ENCODE assay signal across 8 mouse cellular contexts in the genomic region with DNA sequence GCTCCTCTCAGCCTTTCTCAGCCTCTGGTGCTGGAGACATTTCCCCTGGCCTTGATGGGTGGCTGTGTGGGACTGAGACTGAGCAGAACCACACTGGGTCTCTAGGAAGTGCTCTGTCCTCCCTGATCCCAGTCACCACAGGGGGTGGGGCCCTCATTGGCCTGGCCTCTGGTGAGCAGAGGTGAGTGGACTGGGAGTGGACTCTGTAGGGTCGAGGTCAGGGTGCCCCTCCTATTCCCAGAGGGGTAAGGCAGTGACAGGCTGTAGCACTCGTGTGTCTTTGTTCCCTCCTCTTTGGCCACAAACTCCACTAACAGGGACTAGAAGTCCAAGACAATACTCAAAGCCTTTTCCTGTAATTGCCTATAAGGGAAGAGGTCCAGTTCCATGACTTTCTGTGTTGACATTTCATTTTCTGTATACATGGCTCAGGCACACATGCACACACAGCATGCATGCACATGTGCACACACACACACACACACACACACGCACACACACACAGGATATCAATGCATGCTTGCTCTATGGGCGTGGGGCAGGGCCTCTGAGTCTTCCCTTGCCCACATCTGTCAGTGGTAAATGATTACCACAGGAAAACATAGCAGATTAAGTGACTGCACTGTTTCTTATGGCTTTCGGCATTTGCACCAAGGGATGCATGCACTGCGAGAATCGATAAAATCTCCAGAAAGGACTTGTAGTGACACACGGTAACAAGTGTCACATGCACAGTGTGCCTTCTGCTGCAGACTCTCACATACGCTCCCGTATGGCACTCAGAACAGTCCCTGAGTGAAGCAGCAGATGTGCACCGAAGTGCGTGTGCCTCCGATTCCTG.
A peak's percentile ranks its signal among the peaks of the same experiment; 100 is the strongest.
DNase-seq lines count a peak whose midpoint lies in the region; ATAC-seq lines count a peak whose summit lies in the region.

No protein-coding gene starts in this region.

- no peak overlapping the region for H3K4me3 ChIP-seq in lung, embryonic 15.5 days
- no peak overlapping the region for H3K4me3 ChIP-seq in heart, embryonic 13.5 days
- H3K4me3 ChIP-seq in kidney, embryonic 15.5 days (replicated peaks): no peak overlapping the region
- H3K4me3 ChIP-seq in midbrain, embryonic 14.5 days (replicated peaks; ENCODE audit: low read depth, low read length): no peak overlapping the region

- peak overlapping the region; percentile 84 for H3K27ac ChIP-seq in lung, embryonic 15.5 days
- peak overlapping the region; percentile 86 for H3K27ac ChIP-seq in heart, embryonic 13.5 days (replicated peaks)
- peak overlapping the region; percentile 95 for H3K27ac ChIP-seq in kidney, embryonic 15.5 days
- H3K27ac ChIP-seq in midbrain, embryonic 14.5 days (replicated peaks; ENCODE audit: low read depth, low read length): peak overlapping the region; percentile 80

- no peaks in the 10 kb centered on the region for H3K27me3 ChIP-seq in lung, embryonic 15.5 days
- H3K27me3 ChIP-seq in heart, embryonic 13.5 days (replicated peaks): 0 out of 2 replicates have a peak, but pooled peaks cover 3% of the 10 kb centered on the region
- no peaks in the 10 kb centered on the region for H3K27me3 ChIP-seq in kidney, embryonic 15.5 days
- H3K27me3 ChIP-seq in midbrain, embryonic 14.5 days (ENCODE audit: control insufficient read depth, insufficient read depth, low read length): no peaks in the 10 kb centered on the region

- WGBS in lung, embryonic 15.5 days: 46% methylated on average over 13 of the region's 13 CpGs
- WGBS in heart, embryonic 13.5 days: 61% methylated on average over 13 of the region's 13 CpGs
- WGBS in kidney, embryonic 15.5 days: 56% methylated on average over 13 of the region's 13 CpGs
- WGBS in midbrain, embryonic 14.5 days: 68% methylated on average over 13 of the region's 13 CpGs

- H3K4me1 ChIP-seq in lung, embryonic 15.5 days: peaks cover 34% of the 10 kb centered on the region
- peaks cover 46% of the 10 kb centered on the region for H3K4me1 ChIP-seq in heart, embryonic 13.5 days
- peaks cover 36% of the 10 kb centered on the region for H3K4me1 ChIP-seq in kidney, embryonic 15.5 days
- H3K4me1 ChIP-seq in midbrain, embryonic 14.5 days (ENCODE audit: control insufficient read depth, insufficient read depth, low read length): peaks cover 24% of the 10 kb centered on the region

- ATAC-seq in lung, embryonic 15.5 days (ENCODE audit: borderline replicate concordance, extremely low read depth, low FRiP score, low TSS enrichment): no peak
- no peak for ATAC-seq in heart, embryonic 13.5 days (ENCODE audit: extremely low read depth, insufficient number of reproducible peaks, low FRiP score, low TSS enrichment)
- ATAC-seq in kidney, embryonic 15.5 days (replicated peaks; ENCODE audit: low FRiP score): no peak
- ATAC-seq in midbrain, embryonic 14.5 days (ENCODE audit: low FRiP score, low TSS enrichment): no peak

- intact Hi-C loops in left cerebral cortex, postnatal 4 days (cut with DNase I): no loop called here

- H3K36me3 ChIP-seq in lung, embryonic 15.5 days: peaks cover 10% of the 10 kb centered on the region; the same call in 1 of the 2 replicates
- peaks cover 17% of the 10 kb centered on the region for H3K36me3 ChIP-seq in heart, embryonic 13.5 days
- H3K36me3 ChIP-seq in kidney, embryonic 15.5 days: peaks cover 19% of the 10 kb centered on the region
- peaks cover 9% of the 10 kb centered on the region for H3K36me3 ChIP-seq in midbrain, embryonic 14.5 days (ENCODE audit: control insufficient read depth, insufficient read depth, low read length)

- 0 out of 2 replicates have a peak, but pooled peaks cover 4% of the 10 kb centered on the region for H3K9me3 ChIP-seq in lung, embryonic 15.5 days
- H3K9me3 ChIP-seq in heart, embryonic 13.5 days: peaks cover 10% of the 10 kb centered on the region
- H3K9me3 ChIP-seq in kidney, embryonic 15.5 days (replicated peaks): peaks cover 4% of the 10 kb centered on the region; the same call in 1 of the 2 replicates
- H3K9me3 ChIP-seq in midbrain, embryonic 14.5 days (ENCODE audit: control insufficient read depth, low read length): no peaks in the 10 kb centered on the region

- DNase-seq in lung, postnatal 25 days (ENCODE audit: low spot score): no peak
- DNase-seq in midbrain, embryonic 14.5 days: no peak
- DNase-seq in left cerebral cortex, postnatal 4 days: no peak
- no peak for DNase-seq in right cerebral cortex, postnatal 4 days
- no peak for DNase-seq in gastrocnemius, adult 8-10 months (ENCODE audit: low spot score in 2 of 2)

- H3K4me2 ChIP-seq in lung, embryonic 15.5 days: 0 out of 2 replicates have a peak overlapping the region, but pooled peaks have one; percentile 20
- H3K4me2 ChIP-seq in heart, embryonic 13.5 days: no peak overlapping the region
- no peak overlapping the region for H3K4me2 ChIP-seq in kidney, embryonic 15.5 days
- H3K4me2 ChIP-seq in midbrain, embryonic 14.5 days (ENCODE audit: low read length): no peak overlapping the region

- no peak overlapping the region for H3K9ac ChIP-seq in lung, embryonic 15.5 days
- H3K9ac ChIP-seq in heart, embryonic 13.5 days: peak overlapping the region; percentile 24; the same call in 1 of the 2 replicates
- no peak overlapping the region for H3K9ac ChIP-seq in kidney, embryonic 15.5 days
- H3K9ac ChIP-seq in midbrain, embryonic 14.5 days (replicated peaks; ENCODE audit: low read length): peak overlapping the region; percentile 22

Comparison
In these comparisons a context has a peak if more than half of its experiments do, and no peak if none do; other contexts are left out.
1. H3K9ac ChIP-seq: peak in heart, embryonic 13.5 days (single experiment) and midbrain, embryonic 14.5 days (single experiment); none in lung, embryonic 15.5 days (single experiment) and kidney, embryonic 15.5 days (single experiment).
2. Peak in every context shown above with its lines, with median percentiles within 50 percentile points of each other: H3K27ac ChIP-seq.